Mouse (Mus musculus) testis, adult 2 months (tissue): ENCODE measurements around the gene Ranbp10.

Experiments used
- CTCF ChIP-seq: fragments of 200-500 bp; IDR thresholded peaks from 2 replicates; pipeline ENCODE4 v1.5.1; 2012; ENCODE audit warnings: low read depth, mild to moderate bottlenecking, inconsistent platforms, low read length, moderate library complexity; ENCODE audit not compliant: control insufficient read depth, insufficient read depth, insufficient replicate concordance
- POLR2A ChIP-seq: fragments of 200-500 bp; IDR thresholded peaks from 2 replicates; pipeline ENCODE4 v1.6.1; 2012; ENCODE audit warnings: low read depth, mild to moderate bottlenecking, inconsistent platforms, low read length, moderate library complexity; ENCODE audit not compliant: control insufficient read depth

DNA sequence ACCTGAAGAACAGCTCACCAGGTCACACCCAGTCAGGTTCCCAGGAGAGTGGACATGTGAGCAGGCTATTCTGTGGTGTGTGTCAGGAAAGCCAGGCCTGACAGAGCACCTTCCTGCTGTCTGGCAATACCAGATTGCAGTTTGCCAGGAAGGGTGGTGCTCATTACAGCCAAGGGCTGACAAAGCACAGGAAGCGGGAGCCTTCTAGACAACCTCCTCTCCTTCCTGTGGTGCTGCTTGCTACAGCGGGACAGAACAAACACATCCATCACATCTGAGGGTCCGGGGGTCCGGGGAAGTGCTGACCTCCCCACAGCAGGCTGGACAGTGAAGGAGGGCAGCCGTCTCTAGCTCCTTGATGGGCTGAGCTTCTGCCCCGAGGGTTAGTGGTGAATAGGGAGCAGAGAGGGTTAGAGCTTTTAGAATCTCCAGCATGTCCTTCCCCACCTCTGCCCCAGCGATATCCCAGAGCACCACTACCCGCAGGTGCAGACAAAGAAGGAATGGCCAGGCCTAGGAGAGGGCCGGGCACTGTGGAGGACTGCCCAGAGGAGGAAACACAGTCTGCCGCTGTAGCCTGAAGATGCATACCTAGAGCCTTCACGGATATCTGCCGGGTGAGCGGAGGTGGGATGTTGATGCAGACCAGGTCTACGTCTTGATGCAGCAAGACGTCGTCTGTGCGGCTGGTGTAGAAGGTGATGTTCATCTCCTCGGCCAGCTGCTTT lies 99.6 kb downstream of the Ranbp10 start:
- TF ChIP-seq CTCF (no peak), POLR2A (no peak)
